Mouse (Mus musculus) layer of hippocampus, postnatal 14 days (tissue): ENCODE data around the gene Cdh22. TPM values are rescaled to one million over a fixed set of nuclear protein-coding genes. Genes with fewer than 3 reads are reported as not detected.

ENCODE experiments used
- DNase-seq, 2 experiments: peaks; one replicate each; pipeline ENCODE4 v3.0.0; 2021 to 2022; ENCODE audit warnings: low spot score in 2 of 2, mixed read lengths in 1 of 2
- total RNA-seq, 2 experiments: library from RNA; stranded (reverse); gene quantifications; 2 replicates each; pipeline ENCODE4 v1.2.3; 2021

Cdh22 gene
- total RNA-seq, 2 experiments from 2014 or later: 9.5 to 12.7 TPM

- no peak for DNase-seq
Measured at GRCm38 (mm10) chr2:165252381-165252780, 17.7 kb upstream of the Cdh22 start.

- DNase-seq: no peak
Measured at GRCm38 (mm10) chr2:165250903-165251302, 16.2 kb upstream of the Cdh22 start.

- no peak for DNase-seq
Measured at GRCm38 (mm10) chr2:165248967-165249366, 14.3 kb upstream of the Cdh22 start.

- no peak for DNase-seq
Measured at GRCm38 (mm10) chr2:165246349-165246748, 11.7 kb upstream of the Cdh22 start.

GRCm38 (mm10) chr2:165243122-165243720 lies 8.6 kb upstream of the Cdh22 start:
- no peak for DNase-seq

- DNase-seq: no peak
Measured at GRCm38 (mm10) chr2:165242575-165242974, 7.9 kb upstream of the Cdh22 start.

GRCm38 (mm10) chr2:165241786-165242185 lies 7.1 kb upstream of the Cdh22 start:
- DNase-seq: no peak

GRCm38 (mm10) chr2:165240371-165240770 lies 5.7 kb upstream of the Cdh22 start:
- no peak for DNase-seq

- DNase-seq: no peak
Measured at GRCm38 (mm10) chr2:165239533-165240144, 5.0 kb upstream of the Cdh22 start.

GRCm38 (mm10) chr2:165238416-165239145 lies 3.9 kb upstream of the Cdh22 start:
- DNase-seq: no peak

- DNase-seq: no peak
Measured at GRCm38 (mm10) chr2:165234291-165234612, 401 bp downstream of the Cdh22 start.

- peak; percentile 33 to 34 for DNase-seq
Measured at GRCm38 (mm10) chr2:165233491-165234290, 962 bp downstream of the Cdh22 start.

- DNase-seq: no peak
Measured at GRCm38 (mm10) chr2:165229050-165229449, 5.6 kb downstream of the Cdh22 start.

- peak; percentile 60 to 74 for DNase-seq
Measured at GRCm38 (mm10) chr2:165223837-165224236, 10.8 kb downstream of the Cdh22 start.

GRCm38 (mm10) chr2:165221952-165222351 lies 12.7 kb downstream of the Cdh22 start:
- DNase-seq: peak in 1 of 2 experiments; percentile 56

GRCm38 (mm10) chr2:165220347-165220945 lies 14.2 kb downstream of the Cdh22 start:
- DNase-seq: no peak

GRCm38 (mm10) chr2:165218954-165219353 lies 15.7 kb downstream of the Cdh22 start:
- no peak for DNase-seq

GRCm38 (mm10) chr2:165217361-165218149 lies 17.1 kb downstream of the Cdh22 start:
- DNase-seq: no peak

GRCm38 (mm10) chr2:165215103-165215951 lies 19.3 kb downstream of the Cdh22 start:
- peak in 1 of 2 experiments; percentile 26 for DNase-seq
